Mouse (Mus musculus) effector memory CD4-positive, alpha-beta T cell, adult 7 months (primary cell): ENCODE results near the gene Pank2. TPM values are rescaled to one million over a fixed set of nuclear protein-coding genes. Genes with fewer than 3 reads are reported as not detected.

Source experiments
- polyA plus RNA-seq: library from polyadenylated mRNA; unstranded; fragments of 100-300 nt; shearing (Covaris generic); gene quantifications from one replicate; pipeline ENCODE4 v1.2.1, GENCODE M21; 2017

Gene Pank2
- polyA plus RNA-seq, result 104 TPM

DNA sequence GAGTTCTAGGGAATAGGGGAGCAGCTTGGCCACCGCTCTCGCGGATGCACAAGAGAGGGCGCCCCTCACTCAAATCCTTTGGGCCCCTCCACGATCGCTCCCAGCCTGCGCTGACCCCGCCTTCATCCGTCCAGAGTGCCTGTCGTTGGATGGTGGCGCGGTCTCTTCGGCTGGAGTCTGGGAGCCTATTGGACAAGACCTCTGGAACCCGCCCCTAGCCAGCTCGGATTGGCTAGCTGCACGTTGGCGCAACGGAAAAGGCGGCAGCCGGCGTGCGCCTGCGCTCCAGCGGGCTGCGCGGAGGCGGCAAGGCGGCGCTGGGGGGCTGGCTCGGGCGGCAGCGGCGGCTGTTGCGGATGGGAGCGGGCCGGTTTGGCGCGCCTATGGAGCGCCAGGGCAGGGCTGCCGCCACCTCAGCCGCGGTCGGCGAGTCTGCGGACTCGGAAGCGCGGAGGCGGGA is at the start of gene Pank2:
Gene Pank2, plus strand, starts transcription at position 283 of the 460 bp plus-strand sequence.

GRCm38 (mm10) chr2:131233307-131234126 is 28.8 kb upstream of the Pank2 start, which contains the start of gene Mavs:
Gene Mavs (plus strand): TSS chr2:131234063.

Other genes with a start within 250 kb of the Pank2 start
- gene Gfra4, start 219.4 kb upstream of the Pank2 start, polyA plus RNA-seq, result not detected
- not detected for gene Adam33, start 198.7 kb upstream of the Pank2 start, polyA plus RNA-seq
- gene Siglec1, start 175.7 kb upstream of the Pank2 start, polyA plus RNA-seq, result 0.33 TPM
- 0.39 TPM for gene Hspa12b, start 135.2 kb upstream of the Pank2 start, polyA plus RNA-seq
- gene Gm11037, start 129.0 kb upstream of the Pank2 start, polyA plus RNA-seq, result not detected
- 37.9 TPM for gene 1700037H04Rik, start 102.4 kb upstream of the Pank2 start, polyA plus RNA-seq
- 11.1 TPM for gene Cenpb, start 82.4 kb upstream of the Pank2 start, polyA plus RNA-seq
- gene Cdc25b, start 75.5 kb upstream of the Pank2 start, polyA plus RNA-seq, result 65.8 TPM
- 0.34 TPM for gene Spef1, start 75.2 kb upstream of the Pank2 start, polyA plus RNA-seq
- 10.6 TPM for gene Ap5s1, start 55.4 kb upstream of the Pank2 start, polyA plus RNA-seq
- 9.9 TPM for gene Mavs, start 28.4 kb upstream of the Pank2 start, polyA plus RNA-seq
- 3.9 TPM for gene Rnf24, start 90.4 kb downstream of the Pank2 start, polyA plus RNA-seq
- 160 TPM for gene Smox, start 229.0 kb downstream of the Pank2 start, polyA plus RNA-seq